Mouse (Mus musculus) MEL (cell line): ENCODE measurements at regions not wholly inside any gene's neighbourhood (a gene's known extent, or its start where the extent isn't known, plus 50 kb on each side); places are given as distances from the start of the nearest gene placed in this dataset.

Experiments used
- DNase-seq: peaks from one replicate; pipeline ENCODE4 v3.0.0; 2011; ENCODE audit warnings: low read depth, low spot score
- H3K27ac ChIP-seq: 2 replicates; pipeline ENCODE4 v1.5.1; 2012; ENCODE audit warnings: low read depth, mild to moderate bottlenecking, control low read depth, low read length, moderate library complexity; ENCODE audit not compliant: control insufficient read depth
- H3K27me3 ChIP-seq, 2 experiments: fragments of 150-350 bp in 1 of 2; sonication (generic) in 1 of 2; 2 replicates each; pipeline ENCODE4 v1.6.1; 2012; ENCODE audit warnings: low read length in 2 of 2, mild to moderate bottlenecking in 2 of 2, improper control_type of control experiment in 1 of 2, moderate library complexity in 1 of 2; ENCODE audit not compliant: insufficient read depth in 2 of 2, control insufficient read depth in 1 of 2
- H3K36me3 ChIP-seq, 2 experiments: 2 replicates each; pipeline ENCODE4 v1.6.1; 2012 to 2014; ENCODE audit warnings: low read length in 2 of 2, improper control_type of control experiment in 1 of 2, inconsistent platforms in 1 of 2, mild to moderate bottlenecking in 1 of 2; ENCODE audit not compliant: insufficient read depth in 2 of 2, control insufficient read depth in 1 of 2
- H3K4me1 ChIP-seq, 2 experiments: fragments of 150-350 bp in 1 of 2; sonication (generic) in 1 of 2; 2 replicates each; pipeline ENCODE4 v1.6.1; 2012; ENCODE audit warnings: low read length in 2 of 2, improper control_type of control experiment in 1 of 2, mild to moderate bottlenecking in 1 of 2; ENCODE audit not compliant: insufficient read depth in 2 of 2, control insufficient read depth in 1 of 2
- H3K4me3 ChIP-seq, 2 experiments: fragments of 150-350 bp in 1 of 2; sonication (generic) in 1 of 2; 2 replicates each; pipeline ENCODE4 v1.5.1; 2012; ENCODE audit warnings: low read depth in 2 of 2, low read length in 2 of 2, mild to moderate bottlenecking in 2 of 2, moderate library complexity in 2 of 2, control low read depth in 1 of 2, improper control_type of control experiment in 1 of 2; ENCODE audit not compliant: control insufficient read depth in 1 of 2, insufficient read depth in 1 of 2
- H3K79me2 ChIP-seq: 2 replicates; pipeline ENCODE4 v1.6.1; 2012; ENCODE audit warnings: mild to moderate bottlenecking, low read length, moderate library complexity; ENCODE audit not compliant: control insufficient read depth, poor library complexity, insufficient read depth
- H3K9ac ChIP-seq: 2 replicates; pipeline ENCODE4 v1.6.1; 2012; ENCODE audit warnings: low read depth, mild to moderate bottlenecking, control low read depth, low read length, moderate library complexity; ENCODE audit not compliant: control insufficient read depth, poor library complexity, severe bottlenecking
- H3K9me3 ChIP-seq: fragments of 150-350 bp; sonication (generic); replicated peaks from 2 replicates; pipeline ENCODE4 v1.6.1; 2012; ENCODE audit warnings: mild to moderate bottlenecking, low read length, improper control_type of control experiment, moderate library complexity; ENCODE audit not compliant: insufficient read depth
- BHLHE40 ChIP-seq: IDR thresholded peaks from 2 replicates; pipeline ENCODE4 v1.6.1; 2012; ENCODE audit warnings: low read depth, mild to moderate bottlenecking, inconsistent platforms, low read length, improper control_type of control experiment, borderline replicate concordance
- EP300 ChIP-seq, 2 experiments: IDR thresholded peaks; 2 replicates each; pipeline ENCODE4 v1.6.1; 2011; ENCODE audit warnings: improper control_type of control experiment in 2 of 2, low read length in 2 of 2, low read depth in 1 of 2, mild to moderate bottlenecking in 1 of 2
- GABPA ChIP-seq: IDR thresholded peaks from 2 replicates; pipeline ENCODE4 v1.6.1; 2012; ENCODE audit warnings: low read depth, mild to moderate bottlenecking, inconsistent platforms, low read length, improper control_type of control experiment, moderate library complexity
- HCFC1 ChIP-seq: IDR thresholded peaks from 2 replicates; pipeline ENCODE4 v1.6.1; 2012; ENCODE audit warnings: low read depth, mild to moderate bottlenecking, inconsistent platforms, low read length, improper control_type of control experiment, moderate library complexity
- JUND ChIP-seq: IDR thresholded peaks from 2 replicates; pipeline ENCODE4 v1.6.1; 2011; ENCODE audit warnings: low read depth, mild to moderate bottlenecking, improper control_type of control experiment, low read length
- MAX ChIP-seq: IDR thresholded peaks from 2 replicates; pipeline ENCODE4 v1.6.1; 2011; ENCODE audit warnings: low read length, improper control_type of control experiment
- MEF2A ChIP-seq: IDR thresholded peaks from 2 replicates; pipeline ENCODE4 v1.6.1; 2014; ENCODE audit warnings: low read depth, mild to moderate bottlenecking, inconsistent platforms, low read length, improper control_type of control experiment; ENCODE audit not compliant: poor library complexity, insufficient replicate concordance, severe bottlenecking; ENCODE audit errors: extremely low read depth
- MYC ChIP-seq: IDR thresholded peaks from 2 replicates; pipeline ENCODE4 v1.6.1; 2011; ENCODE audit warnings: low read depth, mild to moderate bottlenecking, low read length, improper control_type of control experiment, moderate library complexity
- RAD21 ChIP-seq: IDR thresholded peaks from 2 replicates; pipeline ENCODE4 v1.6.1; 2011; ENCODE audit warnings: mild to moderate bottlenecking, low read depth, low read length, improper control_type of control experiment
- SIN3A ChIP-seq: IDR thresholded peaks from 2 replicates; pipeline ENCODE4 v1.6.1; 2012; ENCODE audit warnings: low read length, improper control_type of control experiment, inconsistent platforms
- TAL1 ChIP-seq: IDR thresholded peaks from 2 replicates; pipeline ENCODE4 v1.6.1; 2012; ENCODE audit warnings: mild to moderate bottlenecking, inconsistent platforms, low read length, moderate library complexity, mixed read lengths
- TCF12 ChIP-seq: IDR thresholded peaks from 2 replicates; pipeline ENCODE4 v1.6.1; 2014; ENCODE audit warnings: low read depth, mild to moderate bottlenecking, inconsistent platforms, low read length, improper control_type of control experiment, moderate library complexity
- UBTF ChIP-seq: IDR thresholded peaks from 2 replicates; pipeline ENCODE4 v1.6.1; 2012; ENCODE audit warnings: low read depth, mild to moderate bottlenecking, inconsistent platforms, low read length, improper control_type of control experiment, moderate library complexity, borderline replicate concordance; ENCODE audit not compliant: insufficient read depth
- ZC3H11A ChIP-seq: IDR thresholded peaks from 2 replicates; pipeline ENCODE4 v1.6.1; 2012; ENCODE audit warnings: low read depth, mild to moderate bottlenecking, inconsistent platforms, low read length, improper control_type of control experiment
- ZMIZ1 ChIP-seq: IDR thresholded peaks from 2 replicates; pipeline ENCODE4 v1.6.1; 2012; ENCODE audit warnings: low read depth, mild to moderate bottlenecking, inconsistent platforms, low read length, improper control_type of control experiment, moderate library complexity

GRCm38 (mm10) chr5:47299602-47300001 is 683.3 kb upstream of the Slit2 start:
- DNase-seq: no peak
- H3K9ac ChIP-seq: no peak overlapping the region
- H3K4me1 ChIP-seq: no peaks in the 10 kb centered on the region
- no peaks in the 10 kb centered on the region for H3K27me3 ChIP-seq
- no peaks in the 10 kb centered on the region for H3K36me3 ChIP-seq
- H3K27ac ChIP-seq: no peak overlapping the region
- H3K4me3 ChIP-seq: no peak overlapping the region
- H3K9me3 ChIP-seq: no peaks in the 10 kb centered on the region
- no peak for TF ChIP-seq MAX
- TF ChIP-seq HCFC1: no peak
- TF ChIP-seq ZMIZ1: no peak
- TF ChIP-seq JUND: no peak
- no peak for TF ChIP-seq TCF12
- TF ChIP-seq EP300 (IDR thresholded peaks at IDR 0.05; ENCODE audit: low read depth in 1 of 2, low read length in 2 of 2): no peak
- H3K79me2 ChIP-seq: no peaks in the 10 kb centered on the region

- no peaks in the 10 kb centered on the region for H3K36me3 ChIP-seq
- H3K4me3 ChIP-seq: no peak overlapping the region
- no peak overlapping the region for H3K9ac ChIP-seq
- no peaks in the 10 kb centered on the region for H3K9me3 ChIP-seq
- H3K79me2 ChIP-seq: no peaks in the 10 kb centered on the region
- H3K27me3 ChIP-seq: no peaks in the 10 kb centered on the region
- no peak for DNase-seq
- TF ChIP-seq SIN3A: no peak
- no peak for TF ChIP-seq GABPA
- no peak for TF ChIP-seq BHLHE40
- no peak for TF ChIP-seq MEF2A
- no peak for TF ChIP-seq ZC3H11A
- TF ChIP-seq TAL1: no peak
- TF ChIP-seq MYC: no peak
- no peak for TF ChIP-seq UBTF
- no peak for TF ChIP-seq RAD21
- TF ChIP-seq, all 39 proteins: peak for 0
- Histone ChIP-seq H3K27ac (no peak overlapping the region), H3K4me1 (no peaks in the 10 kb centered on the region)
These were observed 665.4 kb upstream of the Slit2 start for GRCm38 (mm10) chr5:47317506-47317905.

- Histone ChIP-seq H3K9me3 (no peaks in the 10 kb centered on the region), H3K4me3 (no peak overlapping the region), H3K27me3 (no peaks in the 10 kb centered on the region), H3K36me3 (no peaks in the 10 kb centered on the region), H3K9ac (no peak overlapping the region), H3K79me2 (no peaks in the 10 kb centered on the region), H3K27ac (no peak overlapping the region), H3K4me1 (no peaks in the 10 kb centered on the region)
- TF ChIP-seq ZC3H11A (no peak), JUND (no peak)
- no peak for DNase-seq
These were observed 664.8 kb upstream of the Slit2 start for GRCm38 (mm10) chr5:47318147-47318546.
